Mouse (Mus musculus): ENCODE results near the gene Iah1.
A peak's percentile ranks its signal among the peaks of the same experiment; 100 is the strongest.

The Iah1 gene

DNA sequence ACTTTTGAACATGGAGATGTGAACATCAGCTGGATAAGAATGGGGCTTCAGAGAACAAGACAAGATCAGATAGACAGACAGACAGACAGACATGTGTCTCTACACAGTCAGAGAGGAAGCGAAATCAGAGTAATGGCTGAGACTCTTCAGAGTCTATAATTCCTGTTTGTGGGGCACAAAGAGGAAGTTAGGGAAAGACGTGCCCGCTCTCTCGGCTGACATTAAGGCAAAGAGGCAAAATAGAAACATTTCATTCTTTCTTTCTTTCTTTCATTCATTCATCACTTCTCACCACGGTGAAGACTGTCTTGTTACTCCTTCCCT lies 52.9 kb downstream of the Iah1 start:
- no peak for DNase-seq

DNA sequence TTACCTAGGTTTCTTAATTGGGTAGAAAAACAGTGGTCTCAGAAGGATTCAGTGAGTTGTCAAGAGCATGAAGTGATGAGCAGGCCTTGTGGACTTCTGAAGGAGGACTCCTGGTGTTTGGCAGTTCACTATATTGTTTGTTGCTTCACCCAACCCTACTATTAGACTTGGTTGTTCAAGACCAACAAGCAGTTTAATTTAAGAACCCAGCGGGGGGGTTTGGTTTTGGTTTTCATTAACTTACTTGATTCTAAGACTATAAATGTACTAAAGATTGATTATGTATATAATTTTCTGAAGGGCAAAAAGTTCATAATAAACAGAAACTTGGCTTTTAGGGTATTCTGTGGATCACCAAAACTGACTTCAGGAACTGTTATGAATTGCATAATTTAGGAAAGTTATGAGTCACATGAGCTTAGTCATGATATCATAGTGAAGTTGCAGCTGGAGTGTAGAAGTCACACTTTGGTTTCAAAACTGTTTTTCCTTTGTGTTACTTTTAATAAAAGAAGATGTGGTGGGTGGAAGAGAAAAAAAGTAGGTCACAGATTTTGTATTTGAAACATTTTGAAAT lies 53.9 kb downstream of the Iah1 start:
- no peak for DNase-seq

DNA sequence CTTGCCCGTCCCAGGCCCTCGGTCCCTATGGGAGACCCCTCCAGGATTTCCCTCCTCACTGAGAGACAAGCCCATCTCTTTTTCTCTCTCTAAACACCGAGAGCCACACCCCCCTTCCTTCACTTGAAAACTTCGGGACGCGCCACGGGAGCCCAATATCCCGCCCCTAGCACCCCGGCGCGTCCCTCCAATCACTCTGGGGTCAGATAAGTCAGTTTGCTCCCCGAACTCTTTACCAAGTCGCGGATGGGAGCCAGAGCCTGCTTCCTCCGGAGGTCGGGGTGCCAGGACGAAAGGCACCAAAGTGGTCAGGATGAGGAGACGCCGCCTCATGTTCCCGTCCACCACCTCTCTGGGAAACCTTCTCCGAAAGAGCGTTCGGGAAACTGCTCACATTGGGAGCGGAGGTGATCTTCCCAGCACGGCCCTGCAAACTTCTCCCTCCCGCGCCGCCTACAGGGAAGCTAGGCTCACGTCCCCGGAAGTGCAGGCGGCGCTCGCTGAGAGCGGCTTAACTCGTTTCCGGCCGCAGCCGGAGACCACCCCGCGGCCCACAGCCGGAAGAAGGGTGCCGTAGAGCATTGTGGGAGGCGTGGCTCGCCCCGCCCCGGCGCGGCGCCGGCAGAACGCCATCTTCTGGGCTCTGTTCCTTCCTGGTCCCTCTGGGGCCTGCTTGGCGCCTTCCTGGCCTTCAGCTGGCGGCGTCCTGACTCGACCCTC lies 57.1 kb downstream of the Iah1 start, which contains the start of gene Adam17:
Gene Adam17 (minus strand): TSS at position 533 of the 720 bp plus-strand sequence.
- peak; percentile 93 to 96 for DNase-seq

Data from cerebellum, postnatal 36 days (tissue).